Mouse (Mus musculus): ENCODE data around the gene Prkag1.

The Prkag1 gene

DNA sequence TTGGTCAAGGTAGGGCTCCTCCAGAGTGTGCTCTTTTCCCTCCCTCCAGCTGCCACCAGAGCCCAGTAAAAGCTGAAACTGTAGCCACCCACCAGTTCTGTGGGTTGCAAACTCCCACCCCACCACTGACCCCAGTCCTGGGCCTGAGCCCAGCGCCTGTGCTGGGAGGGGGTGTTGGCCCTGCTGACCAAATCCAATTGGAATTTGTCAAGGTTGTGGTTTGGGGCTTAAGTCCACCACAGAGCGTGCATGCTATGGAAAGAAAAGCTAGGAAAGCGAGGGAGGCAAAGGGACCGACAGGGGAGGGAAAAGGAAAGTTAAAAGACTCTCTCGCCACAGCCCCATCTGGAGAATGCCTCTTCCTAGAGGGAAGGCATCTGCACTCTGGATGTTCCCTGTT, 63.1 kb downstream of the Prkag1 start:
- no peak for DNase-seq (ENCODE audit: low spot score)

- DNase-seq (ENCODE audit: low spot score): no peak
Observed at GRCm38 (mm10) chr15:98765929-98766328, 65.4 kb downstream of the Prkag1 start.
